Mouse (Mus musculus): ENCODE measurements around the gene Tex2. TPM values are rescaled to one million over a fixed set of nuclear protein-coding genes. Genes with fewer than 3 reads are reported as not detected.

The Tex2 gene
- polyA plus RNA-seq, 1 experiment from 2014 or later: 6.9 TPM

DNA sequence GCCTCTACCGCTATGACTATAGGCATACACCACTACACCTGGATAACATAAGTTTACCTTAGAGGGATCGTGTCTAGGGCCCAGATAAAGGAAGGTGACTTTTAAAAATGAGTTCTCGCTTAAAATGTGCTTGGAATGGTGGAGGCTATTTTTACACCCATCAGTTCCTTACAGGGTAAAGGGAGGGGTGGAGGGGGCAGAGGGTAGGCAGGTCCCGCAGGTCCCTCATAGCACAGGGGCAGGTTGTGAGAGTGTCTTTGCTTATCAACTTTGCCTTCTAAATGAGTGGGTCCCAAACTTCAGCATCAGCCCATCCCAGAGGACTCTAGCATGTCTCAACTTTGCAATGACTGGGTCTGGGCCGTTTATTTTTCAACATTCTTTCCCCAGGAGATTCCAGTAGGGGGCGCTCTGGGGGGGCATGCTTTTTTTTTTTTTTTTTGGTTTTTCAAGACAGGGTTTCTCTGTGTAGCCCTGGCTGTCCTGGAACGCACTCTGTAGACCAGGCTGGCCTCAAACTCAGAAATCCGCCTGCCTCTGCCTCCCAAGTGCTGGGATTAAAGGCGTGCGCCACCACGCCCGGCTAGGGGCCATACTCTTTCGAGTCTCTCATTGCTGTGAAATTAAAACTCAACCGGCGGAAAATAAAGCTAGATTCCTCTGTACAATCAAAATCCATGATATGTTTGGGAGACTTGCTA is 565 bp upstream of the Tex2 start:
- no peaks in the 10 kb centered on the region for H3K36me3 ChIP-seq
- WGBS: 60% methylated on average over 15 of the region's 15 CpGs
- peak overlapping the region; percentile 87; the same call in 1 of the 2 replicates for H3K27ac ChIP-seq
- peaks cover 8% of the 10 kb centered on the region for H3K27me3 ChIP-seq (ENCODE audit: low read depth, poor library complexity, severe bottlenecking)
- H3K4me1 ChIP-seq: peaks cover 25% of the 10 kb centered on the region
- no peaks in the 10 kb centered on the region for H3K9me3 ChIP-seq (replicated peaks)
- H3K4me3 ChIP-seq: peak overlapping the region; percentile 74
- DNase-seq (ENCODE audit: low spot score): no peak

DNA sequence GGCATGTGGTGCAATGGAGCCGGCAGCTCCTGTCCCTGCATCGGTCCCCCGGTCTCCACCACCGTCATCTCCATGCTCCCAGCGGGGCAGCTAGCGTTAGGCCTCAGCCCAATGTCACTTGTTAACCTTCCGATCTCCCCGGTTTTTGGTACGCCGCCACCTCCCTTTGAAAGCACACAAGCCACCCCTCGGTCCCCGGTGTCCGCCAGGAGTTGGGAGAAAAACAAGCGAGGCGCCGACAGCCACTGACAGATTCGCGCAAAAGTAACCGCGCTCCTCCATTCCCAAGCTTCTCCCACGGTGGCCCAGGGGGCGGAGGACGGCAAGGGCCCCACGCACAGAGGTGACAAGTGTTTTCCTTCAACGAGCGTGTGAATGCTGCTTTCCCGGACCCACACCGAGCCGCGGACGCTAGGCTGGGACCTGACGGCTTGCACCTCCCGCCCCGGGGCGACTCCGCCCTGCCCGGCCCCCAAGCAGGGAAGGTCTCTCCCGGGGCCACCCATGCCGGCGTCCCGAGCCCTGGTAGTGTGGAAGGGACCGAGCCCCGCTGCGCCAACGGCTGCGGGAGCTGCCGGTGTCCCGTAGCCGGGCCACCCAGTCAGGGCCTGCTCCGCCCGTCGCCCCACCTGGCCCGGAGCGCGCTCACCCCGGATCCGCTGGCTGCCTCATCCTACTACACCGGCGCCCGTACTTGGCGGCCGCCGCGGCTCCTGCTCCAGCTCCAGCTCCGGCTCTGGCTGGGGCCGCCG is 838 bp downstream of the Tex2 start:
- Histone ChIP-seq H3K27ac (peak overlapping the region; percentile 87), H3K4me1 (peaks cover 25% of the 10 kb centered on the region), H3K4me3 (peak overlapping the region; percentile 74), H3K9me3 (replicated peaks) (no peaks in the 10 kb centered on the region), H3K36me3 (no peaks in the 10 kb centered on the region), H3K27me3 (ENCODE audit: low read depth, poor library complexity, severe bottlenecking) (peaks cover 8% of the 10 kb centered on the region)
- peak; percentile 67 for DNase-seq (ENCODE audit: low spot score)
- under 1% methylated on average over 67 of the region's 67 CpGs for WGBS

DNA sequence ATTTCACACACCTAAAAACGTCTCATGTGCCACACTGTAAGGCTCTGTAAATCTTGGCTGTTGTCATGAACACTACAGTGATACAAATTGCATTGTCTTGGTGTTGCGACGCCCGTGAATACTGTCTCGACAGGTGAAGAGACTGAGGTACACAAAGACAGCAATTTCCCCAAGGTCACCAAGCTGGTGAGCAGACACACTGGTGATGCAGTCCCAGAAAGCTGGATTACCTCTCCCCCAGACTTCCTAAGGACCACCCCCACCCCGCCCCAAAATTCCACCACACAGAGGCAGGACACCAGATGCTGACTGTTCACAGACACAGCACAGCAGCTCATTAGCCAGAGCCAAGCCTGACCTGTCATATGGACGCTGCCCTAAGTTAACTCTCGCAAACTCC is 3.5 kb downstream of the Tex2 start:
- no peak overlapping the region for H3K27ac ChIP-seq
- WGBS: 58% methylated on average over 8 of the region's 8 CpGs
- no peak for DNase-seq (ENCODE audit: low spot score)
- H3K9me3 ChIP-seq (replicated peaks): no peaks in the 10 kb centered on the region
- peaks cover 1% of the 10 kb centered on the region; the same call in 1 of the 2 replicates for H3K36me3 ChIP-seq
- H3K4me1 ChIP-seq: peaks cover 25% of the 10 kb centered on the region
- peaks cover 8% of the 10 kb centered on the region for H3K27me3 ChIP-seq (ENCODE audit: low read depth, poor library complexity, severe bottlenecking)
- no peak overlapping the region for H3K4me3 ChIP-seq

DNA sequence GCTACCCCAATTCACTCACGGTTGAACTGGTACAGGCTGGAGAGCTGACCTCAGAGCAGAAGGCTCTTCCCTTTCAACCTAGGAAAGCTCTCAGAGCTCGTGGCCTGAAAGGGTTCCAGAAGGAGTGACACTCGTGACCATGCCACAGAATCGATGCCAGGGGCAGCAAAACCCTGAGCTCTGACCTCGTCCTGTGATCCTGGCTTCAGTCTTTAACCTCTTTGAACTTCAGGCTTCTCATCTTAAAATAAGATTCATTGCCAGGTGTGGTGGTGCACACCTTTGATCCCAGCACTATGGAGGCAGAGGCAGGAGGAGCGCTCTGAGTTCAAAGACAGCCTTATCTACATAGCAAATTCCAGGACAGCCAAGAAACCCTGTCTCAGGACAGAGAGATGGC is 5.9 kb downstream of the Tex2 start:
- WGBS: 64% methylated on average over 6 of the region's 6 CpGs
- Histone ChIP-seq H3K27ac (no peak overlapping the region), H3K4me3 (no peak overlapping the region), H3K4me1 (peaks cover 21% of the 10 kb centered on the region), H3K27me3 (ENCODE audit: low read depth, poor library complexity, severe bottlenecking) (peaks cover 8% of the 10 kb centered on the region), H3K9me3 (replicated peaks) (no peaks in the 10 kb centered on the region), H3K36me3 (peaks cover 5% of the 10 kb centered on the region; the same call in 1 of the 2 replicates)
- DNase-seq (ENCODE audit: low spot score): no peak

DNA sequence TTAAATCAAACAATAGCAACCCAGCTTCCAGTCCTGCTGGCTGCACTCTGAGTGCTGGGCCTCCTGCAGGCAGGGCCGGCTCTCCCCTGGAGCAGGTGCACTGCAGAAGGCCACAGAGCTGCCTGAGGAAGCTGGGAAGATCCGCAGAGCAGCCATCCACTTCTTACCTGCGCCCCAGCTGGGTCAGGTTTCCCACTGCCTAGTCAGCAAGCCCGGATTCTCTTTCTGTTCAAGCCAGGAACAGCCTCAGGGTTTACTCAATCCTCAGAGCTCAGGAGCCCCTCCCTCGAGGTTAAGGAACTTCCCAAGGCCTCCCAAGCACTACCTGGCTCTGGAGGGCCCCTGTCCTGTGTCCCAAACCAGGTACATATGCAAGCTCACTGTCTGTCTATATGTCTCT is 7.2 kb downstream of the Tex2 start:
- DNase-seq (ENCODE audit: low spot score): no peak
- Histone ChIP-seq H3K27me3 (ENCODE audit: low read depth, poor library complexity, severe bottlenecking) (peaks cover 3% of the 10 kb centered on the region), H3K9me3 (replicated peaks) (no peaks in the 10 kb centered on the region), H3K4me3 (no peak overlapping the region), H3K36me3 (peaks cover 5% of the 10 kb centered on the region; the same call in 1 of the 2 replicates), H3K4me1 (peaks cover 12% of the 10 kb centered on the region), H3K27ac (no peak overlapping the region)
- 46% methylated on average over 5 of the region's 5 CpGs for WGBS

DNA sequence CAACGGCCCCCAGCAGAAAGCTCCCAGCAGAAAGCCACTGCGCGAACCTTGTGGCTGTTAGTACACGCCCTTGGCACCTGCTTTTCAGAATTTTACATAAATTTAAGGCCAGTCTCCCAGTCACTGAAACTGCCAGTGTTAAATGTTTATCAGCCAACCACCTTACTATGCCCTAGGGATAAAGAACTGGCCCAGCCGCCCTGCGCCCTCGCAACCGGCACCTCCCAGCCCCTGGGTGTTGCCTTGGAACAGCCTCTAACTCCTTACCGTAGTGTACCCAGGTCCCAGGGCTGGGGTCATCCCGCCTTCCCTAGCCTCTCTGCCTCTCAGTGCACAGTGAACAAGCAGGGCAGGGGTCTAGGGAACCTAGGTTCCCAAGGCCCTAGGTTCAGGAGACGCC is 10.0 kb downstream of the Tex2 start:
- no peak overlapping the region for H3K4me3 ChIP-seq
- DNase-seq (ENCODE audit: low spot score): no peak
- peaks cover 11% of the 10 kb centered on the region for H3K4me1 ChIP-seq
- no peaks in the 10 kb centered on the region for H3K27me3 ChIP-seq (ENCODE audit: low read depth, poor library complexity, severe bottlenecking)
- WGBS: 90% methylated on average over 11 of the region's 11 CpGs
- H3K9me3 ChIP-seq (replicated peaks): no peaks in the 10 kb centered on the region
- H3K27ac ChIP-seq: no peak overlapping the region
- H3K36me3 ChIP-seq: peaks cover 5% of the 10 kb centered on the region; the same call in 1 of the 2 replicates

DNA sequence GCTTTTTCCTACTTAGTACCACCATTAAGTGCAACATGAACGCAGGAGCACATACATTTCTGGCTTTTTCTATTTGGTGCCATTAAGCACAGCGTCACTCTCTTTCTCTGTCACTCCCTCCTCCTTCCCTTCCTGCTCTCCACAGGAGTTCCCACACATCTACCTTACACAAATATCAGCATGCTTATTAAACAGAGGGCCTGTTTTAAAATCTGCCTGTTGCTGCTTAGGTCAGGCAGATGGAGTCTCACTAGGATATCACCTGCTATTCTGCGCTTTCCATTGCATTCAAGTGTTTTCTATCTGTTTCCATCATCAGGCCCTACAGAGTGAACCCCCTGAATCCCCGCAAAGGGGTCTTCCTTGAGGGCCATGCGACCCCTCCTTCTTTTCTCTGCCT is 13.1 kb downstream of the Tex2 start:
- DNase-seq (ENCODE audit: low spot score): no peak
- Histone ChIP-seq H3K27ac (no peak overlapping the region), H3K4me1 (peaks cover 19% of the 10 kb centered on the region), H3K36me3 (peaks cover 5% of the 10 kb centered on the region; the same call in 1 of the 2 replicates), H3K9me3 (replicated peaks) (no peaks in the 10 kb centered on the region), H3K4me3 (no peak overlapping the region), H3K27me3 (ENCODE audit: low read depth, poor library complexity, severe bottlenecking) (no peaks in the 10 kb centered on the region)
- 79% methylated on average over 5 of the region's 5 CpGs for WGBS

DNA sequence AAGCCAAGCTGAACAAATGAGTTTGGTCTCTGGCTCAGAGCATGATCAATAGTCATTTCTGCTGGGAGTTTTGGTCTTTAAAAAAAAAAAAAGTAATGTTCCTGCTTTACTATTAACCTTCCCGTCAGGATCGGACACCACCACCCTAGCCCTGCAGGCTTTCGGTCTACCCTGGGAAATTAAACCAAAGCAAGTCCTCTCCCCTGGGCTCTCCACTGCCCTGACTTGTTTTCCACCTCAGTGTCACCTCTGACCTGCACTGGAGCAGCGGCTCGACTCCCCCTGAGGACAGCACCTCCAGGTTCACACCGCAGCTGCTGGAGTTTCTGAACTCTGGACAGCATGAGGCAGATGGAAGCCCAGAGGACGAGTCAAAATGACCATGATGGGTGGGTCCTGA is 13.9 kb downstream of the Tex2 start:
- WGBS: 75% methylated on average over 7 of the region's 7 CpGs
- H3K27ac ChIP-seq: no peak overlapping the region
- H3K27me3 ChIP-seq (ENCODE audit: low read depth, poor library complexity, severe bottlenecking): no peaks in the 10 kb centered on the region
- H3K36me3 ChIP-seq: peaks cover under 1% of the 10 kb centered on the region; the same call in 1 of the 2 replicates
- DNase-seq (ENCODE audit: low spot score): no peak
- no peaks in the 10 kb centered on the region for H3K9me3 ChIP-seq (replicated peaks)
- H3K4me1 ChIP-seq: peaks cover 25% of the 10 kb centered on the region
- H3K4me3 ChIP-seq: no peak overlapping the region

DNA sequence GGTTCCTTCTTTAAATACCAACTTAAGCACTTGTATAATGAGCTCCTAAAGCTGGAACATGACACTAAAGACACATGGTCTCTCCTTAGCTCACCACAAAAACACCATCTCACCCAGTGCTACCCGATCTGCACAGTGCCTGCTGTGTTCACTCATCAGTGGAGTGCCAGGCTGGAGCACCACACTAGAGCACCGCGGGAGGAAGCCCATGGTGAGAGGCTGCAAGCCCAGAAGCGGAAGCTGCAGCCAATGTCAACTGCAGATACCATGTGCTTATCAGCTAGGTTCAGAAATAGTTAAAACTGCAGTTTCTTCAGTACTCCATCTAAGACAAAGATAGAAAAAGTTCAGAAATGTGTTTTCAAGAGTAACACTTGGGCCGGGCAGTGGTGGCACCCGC is 14.9 kb downstream of the Tex2 start:
- no peaks in the 10 kb centered on the region for H3K9me3 ChIP-seq (replicated peaks)
- H3K36me3 ChIP-seq: no peaks in the 10 kb centered on the region
- H3K27me3 ChIP-seq (ENCODE audit: low read depth, poor library complexity, severe bottlenecking): no peaks in the 10 kb centered on the region
- 88% methylated on average over 6 of the region's 6 CpGs for WGBS
- H3K4me3 ChIP-seq: no peak overlapping the region
- DNase-seq (ENCODE audit: low spot score): no peak
- H3K27ac ChIP-seq: no peak overlapping the region
- H3K4me1 ChIP-seq: peaks cover 25% of the 10 kb centered on the region

DNA sequence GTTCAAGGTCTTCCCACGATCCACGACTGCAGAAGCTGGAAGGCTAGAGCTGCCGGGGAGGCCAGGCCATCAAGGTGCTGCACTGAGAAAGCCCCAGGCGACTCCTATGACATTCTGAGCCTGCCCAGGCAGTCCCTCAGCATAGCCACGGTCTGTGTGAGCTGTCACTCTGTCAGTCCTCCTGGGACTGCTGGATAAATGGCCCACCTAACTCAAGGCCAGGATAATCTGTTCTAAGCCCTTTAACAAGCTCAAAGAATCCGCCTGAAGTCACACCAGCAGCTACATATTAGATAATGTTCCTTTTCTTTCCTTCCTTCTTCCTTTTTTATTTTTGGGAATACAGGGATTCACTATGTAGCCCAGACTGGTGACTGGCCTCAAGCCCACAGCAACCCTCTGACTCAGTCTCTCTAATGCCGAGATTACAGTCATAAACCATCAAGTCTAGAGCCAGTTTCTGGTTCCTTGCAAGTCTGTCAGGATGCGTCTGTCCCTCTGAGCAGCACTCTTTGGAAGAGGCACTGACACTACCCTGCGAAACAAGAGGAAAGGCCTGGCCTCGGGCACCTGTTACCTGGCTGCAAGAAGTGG is 15.4 kb downstream of the Tex2 start:
- no peak for DNase-seq (ENCODE audit: low spot score)
- no peak overlapping the region for H3K27ac ChIP-seq
- H3K4me1 ChIP-seq: peaks cover 25% of the 10 kb centered on the region
- H3K4me3 ChIP-seq: no peak overlapping the region
- H3K36me3 ChIP-seq: 0 out of 2 replicates have a peak, but pooled peaks cover 3% of the 10 kb centered on the region
- H3K27me3 ChIP-seq (ENCODE audit: low read depth, poor library complexity, severe bottlenecking): no peaks in the 10 kb centered on the region
- no peaks in the 10 kb centered on the region for H3K9me3 ChIP-seq (replicated peaks)
- WGBS: 72% methylated on average over 10 of the region's 10 CpGs

DNA sequence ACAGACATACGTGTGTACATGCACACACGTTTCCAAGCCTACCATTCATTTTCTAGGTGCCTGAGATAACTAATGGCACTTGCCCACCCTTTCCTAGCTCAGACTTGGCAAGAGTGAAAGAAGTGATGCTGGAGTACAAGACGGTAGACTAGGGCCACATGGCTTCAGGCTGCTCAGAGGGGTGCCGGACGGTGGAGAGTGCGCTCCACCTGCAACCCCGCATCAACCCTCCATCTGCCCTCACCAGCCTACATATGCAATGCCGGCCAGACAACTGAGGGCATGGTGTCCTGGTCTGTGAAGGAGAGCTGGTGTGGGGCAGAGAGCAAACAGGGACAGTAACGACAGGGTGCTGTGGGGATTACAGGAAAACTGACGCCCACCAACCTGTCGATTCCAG is 22.0 kb downstream of the Tex2 start:
- Histone ChIP-seq H3K4me3 (no peak overlapping the region), H3K9me3 (replicated peaks) (no peaks in the 10 kb centered on the region), H3K27ac (0 out of 2 replicates have a peak overlapping the region, but pooled peaks have one; percentile 9), H3K27me3 (ENCODE audit: low read depth, poor library complexity, severe bottlenecking) (no peaks in the 10 kb centered on the region), H3K4me1 (peaks cover 38% of the 10 kb centered on the region), H3K36me3 (peaks cover 8% of the 10 kb centered on the region; the same call in 1 of the 2 replicates)
- no peak for DNase-seq (ENCODE audit: low spot score)
- WGBS: 89% methylated on average over 11 of the region's 11 CpGs

DNA sequence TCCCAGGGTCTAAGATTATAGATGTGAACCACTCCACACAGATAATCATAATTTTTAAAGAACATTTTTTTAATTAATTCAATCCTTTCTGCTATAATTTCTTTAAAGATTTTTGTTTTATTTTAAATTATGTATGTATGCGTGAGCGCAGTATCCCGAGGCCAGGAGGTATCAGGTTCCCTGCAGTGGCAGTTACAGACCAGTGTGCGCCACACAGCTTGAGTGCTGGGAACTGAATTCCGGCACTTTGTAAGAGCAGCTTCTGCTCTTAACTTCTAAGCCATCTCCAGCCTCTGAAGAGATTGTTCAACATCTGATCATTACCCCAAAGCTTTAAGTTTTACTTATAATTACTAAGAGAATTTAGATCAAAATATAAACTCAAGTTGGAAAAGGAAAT is 23.1 kb downstream of the Tex2 start:
- H3K4me1 ChIP-seq: peaks cover 31% of the 10 kb centered on the region
- DNase-seq (ENCODE audit: low spot score): no peak
- WGBS: 53% methylated on average over 5 of the region's 5 CpGs
- H3K9me3 ChIP-seq (replicated peaks): no peaks in the 10 kb centered on the region
- H3K4me3 ChIP-seq: no peak overlapping the region
- H3K27ac ChIP-seq: no peak overlapping the region
- peaks cover 8% of the 10 kb centered on the region; the same call in 1 of the 2 replicates for H3K36me3 ChIP-seq
- H3K27me3 ChIP-seq (ENCODE audit: low read depth, poor library complexity, severe bottlenecking): no peaks in the 10 kb centered on the region

DNA sequence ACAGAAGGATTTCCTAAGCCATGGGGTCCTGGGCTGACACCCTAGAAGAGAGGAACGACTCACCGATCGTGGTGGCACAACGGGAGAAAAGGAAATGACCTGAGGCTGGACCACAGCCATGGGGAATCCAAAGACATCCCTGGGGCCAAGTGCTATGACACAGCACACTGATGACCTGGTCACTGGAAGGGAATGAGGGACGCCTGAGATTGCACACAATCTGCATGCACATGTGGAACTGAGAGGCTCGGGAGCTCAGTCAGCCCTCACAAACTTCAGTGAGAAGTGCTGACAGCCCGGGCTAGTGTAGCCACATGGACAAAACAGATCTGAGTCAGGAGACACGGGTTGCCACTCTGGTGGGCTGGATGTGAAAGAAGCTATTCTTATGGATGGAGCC is 24.4 kb downstream of the Tex2 start:
- Histone ChIP-seq H3K36me3 (peaks cover 8% of the 10 kb centered on the region; the same call in 1 of the 2 replicates), H3K9me3 (replicated peaks) (no peaks in the 10 kb centered on the region), H3K4me1 (peaks cover 24% of the 10 kb centered on the region), H3K4me3 (no peak overlapping the region), H3K27ac (no peak overlapping the region), H3K27me3 (ENCODE audit: low read depth, poor library complexity, severe bottlenecking) (no peaks in the 10 kb centered on the region)
- DNase-seq (ENCODE audit: low spot score): no peak
- 58% methylated on average over 8 of the region's 8 CpGs for WGBS
